11 mouse cellular contexts compared by ENCODE assay signal in genomic region chr15:78384220-78385116, GRCm38 (mm10). TPM values are rescaled to one million over a fixed set of nuclear protein-coding genes. Genes with fewer than 3 reads are reported as not detected.
DNase-seq lines count a peak whose midpoint lies in the region; ATAC-seq lines count a peak whose summit lies in the region.
"Had no signal": no experiment of that assay in that cellular context is flagged by ENCODE, and none has a peak within 500 bp of the region (broad histone marks: within the 10 kb centered on the region; RNA-seq: fewer than 3 reads in every experiment).

No protein-coding gene starts in this region.

- H3K4me3 ChIP-seq in heart, embryonic 14.5 days (ENCODE audit: control insufficient read depth in 1 of 2, insufficient read depth in 1 of 2, low read depth in 1 of 2, low read length in 2 of 2): no peak overlapping the region
- H3K4me3 ChIP-seq in midbrain, embryonic 14.5 days (replicated peaks; ENCODE audit: low read depth, low read length): no peak overlapping the region
- no peak overlapping the region for H3K4me3 ChIP-seq in midbrain, embryonic 10.5 days
- no peak overlapping the region for H3K4me3 ChIP-seq in hindbrain, embryonic 14.5 days (replicated peaks; ENCODE audit: low read length)
- H3K4me3 ChIP-seq in neural tube, embryonic 15.5 days (replicated peaks): no peak overlapping the region

- WGBS in heart, embryonic 14.5 days: 51% methylated on average over 7 of the region's 7 CpGs
- WGBS in midbrain, embryonic 14.5 days: 63% methylated on average over 7 of the region's 7 CpGs
- 81% methylated on average over 7 of the region's 7 CpGs for WGBS in midbrain, embryonic 10.5 days
- 59% methylated on average over 7 of the region's 7 CpGs for WGBS in hindbrain, embryonic 14.5 days
- WGBS in neural tube, embryonic 15.5 days: 63% methylated on average over 7 of the region's 7 CpGs

- peaks cover 6 to 11% of the 10 kb centered on the region in 2 experiments; a peak in 2 of 4 replicates for H3K4me1 ChIP-seq in heart, embryonic 14.5 days (ENCODE audit: control insufficient read depth in 2 of 2, insufficient read depth in 2 of 2, low read length in 2 of 2)
- no peaks in the 10 kb centered on the region for H3K4me1 ChIP-seq in midbrain, embryonic 14.5 days (ENCODE audit: control insufficient read depth, insufficient read depth, low read length)
- H3K4me1 ChIP-seq in midbrain, embryonic 10.5 days: peaks cover 8% of the 10 kb centered on the region
- peaks cover 6% of the 10 kb centered on the region; the same call in 1 of the 2 replicates for H3K4me1 ChIP-seq in hindbrain, embryonic 14.5 days (replicated peaks; ENCODE audit: control insufficient read depth, insufficient read depth, low read length)
- 0 out of 2 replicates have a peak, but pooled peaks cover 8% of the 10 kb centered on the region for H3K4me1 ChIP-seq in neural tube, embryonic 15.5 days

- H3K36me3 ChIP-seq in heart, embryonic 14.5 days (ENCODE audit: control insufficient read depth, insufficient read depth, low read length): no peaks in the 10 kb centered on the region
- H3K36me3 ChIP-seq in midbrain, embryonic 14.5 days (ENCODE audit: control insufficient read depth, insufficient read depth, low read length): no peaks in the 10 kb centered on the region
- no peaks in the 10 kb centered on the region for H3K36me3 ChIP-seq in midbrain, embryonic 10.5 days
- H3K36me3 ChIP-seq in hindbrain, embryonic 14.5 days (replicated peaks; ENCODE audit: control insufficient read depth, insufficient read depth): no peaks in the 10 kb centered on the region
- no peaks in the 10 kb centered on the region for H3K36me3 ChIP-seq in neural tube, embryonic 15.5 days

- no peaks in the 10 kb centered on the region for H3K9me3 ChIP-seq in heart, embryonic 14.5 days (ENCODE audit: control insufficient read depth, low read length)
- H3K9me3 ChIP-seq in midbrain, embryonic 14.5 days (ENCODE audit: control insufficient read depth, low read length): no peaks in the 10 kb centered on the region
- H3K9me3 ChIP-seq in midbrain, embryonic 10.5 days (replicated peaks): 0 out of 2 replicates have a peak, but pooled peaks cover under 1% of the 10 kb centered on the region
- no peaks in the 10 kb centered on the region for H3K9me3 ChIP-seq in hindbrain, embryonic 14.5 days (ENCODE audit: control insufficient read depth, low read length)
- H3K9me3 ChIP-seq in neural tube, embryonic 15.5 days (replicated peaks): no peaks in the 10 kb centered on the region

- H3K27me3 ChIP-seq in heart, embryonic 14.5 days (ENCODE audit: control insufficient read depth, insufficient read depth, low read length): no peaks in the 10 kb centered on the region
- no peaks in the 10 kb centered on the region for H3K27me3 ChIP-seq in midbrain, embryonic 14.5 days (ENCODE audit: control insufficient read depth, insufficient read depth, low read length)
- H3K27me3 ChIP-seq in midbrain, embryonic 10.5 days (ENCODE audit: low read depth, poor library complexity, severe bottlenecking): no peaks in the 10 kb centered on the region
- no peaks in the 10 kb centered on the region for H3K27me3 ChIP-seq in hindbrain, embryonic 14.5 days (ENCODE audit: control insufficient read depth, insufficient read depth, low read length)
- no peaks in the 10 kb centered on the region for H3K27me3 ChIP-seq in neural tube, embryonic 15.5 days (replicated peaks)

- intact Hi-C loops in heart, postnatal 10 days (cut with DNase I): no loop called here

- no peak overlapping the region for H3K4me2 ChIP-seq in heart, embryonic 14.5 days (ENCODE audit: low read length)
- no peak overlapping the region for H3K4me2 ChIP-seq in midbrain, embryonic 14.5 days (ENCODE audit: low read length)
- H3K4me2 ChIP-seq in hindbrain, embryonic 14.5 days (replicated peaks): no peak overlapping the region
- no peak overlapping the region for H3K4me2 ChIP-seq in neural tube, embryonic 15.5 days

- DNase-seq in heart, postnatal 10 days: no peak
- peak; percentile 48 for DNase-seq in midbrain, embryonic 14.5 days
- DNase-seq in midbrain, embryonic 10.5 days (ENCODE audit: low spot score): no peak
- DNase-seq in hindbrain, embryonic 14.5 days (ENCODE audit: low spot score): peak; percentile 38
- DNase-seq in cerebellum, adult 11-12 months: no peak
- DNase-seq in urinary bladder, adult 18-20 months (ENCODE audit: low spot score in 2 of 2): no peak

- ATAC-seq in heart, embryonic 14.5 days (ENCODE audit: insufficient number of reproducible peaks, insufficient read depth, low FRiP score, low read depth): no peak
- no peak for ATAC-seq in midbrain, embryonic 14.5 days (ENCODE audit: low FRiP score, low TSS enrichment)
- peak; percentile 71; the same call in 1 of the 2 replicates for ATAC-seq in hindbrain, embryonic 14.5 days (ENCODE audit: low FRiP score)
- peak; percentile 70; the same call in 1 of the 2 replicates for ATAC-seq in neural tube, embryonic 15.5 days (ENCODE audit: low FRiP score)
- ATAC-seq: CD4-positive, CD25-positive, alpha-beta regulatory T cell, adult 4 months had no signal

- H3K9ac ChIP-seq in heart, embryonic 14.5 days (ENCODE audit: low read length): no peak overlapping the region
- H3K9ac ChIP-seq in midbrain, embryonic 14.5 days (replicated peaks; ENCODE audit: low read length): no peak overlapping the region
- H3K9ac ChIP-seq in hindbrain, embryonic 14.5 days: no peak overlapping the region
- H3K9ac ChIP-seq in neural tube, embryonic 15.5 days (replicated peaks): no peak overlapping the region

- peak overlapping the region; percentile 39 to 53; a peak in 3 of 4 replicates for H3K27ac ChIP-seq in heart, embryonic 14.5 days (replicated peaks in 1 of 2; ENCODE audit: control insufficient read depth in 1 of 2, insufficient read depth in 1 of 2, low read depth in 2 of 2, low read length in 2 of 2)
- peak overlapping the region; percentile 4; the same call in 1 of the 2 replicates for H3K27ac ChIP-seq in midbrain, embryonic 14.5 days (replicated peaks; ENCODE audit: low read depth, low read length)
- no peak overlapping the region for H3K27ac ChIP-seq in midbrain, embryonic 10.5 days (replicated peaks)
- peak overlapping the region; percentile 80 for H3K27ac ChIP-seq in hindbrain, embryonic 14.5 days
- H3K27ac ChIP-seq in neural tube, embryonic 15.5 days (replicated peaks): peak overlapping the region; percentile 78

RNA-seq across cellular contexts. Expression of gene Tex33, which starts 11.2 kb away (rescaled TPM):
- polyA plus RNA-seq in heart, embryonic 14.5 days (2014; fragmentation: Nextera tagmentation; extraction: Ambion mirVana): not detected in 2 replicates
- not detected for total RNA-seq in heart, postnatal 10 days (2021)
- not detected in 2 replicates for polyA plus RNA-seq in midbrain, embryonic 14.5 days (2014; fragmentation: Nextera tagmentation; extraction: Ambion mirVana)
- not detected in 2 replicates for polyA plus RNA-seq in midbrain, embryonic 10.5 days (2016; fragmentation: Nextera tagmentation; extraction: Ambion mirVana)
- not detected in 2 replicates for polyA plus RNA-seq in hindbrain, embryonic 14.5 days (2014; fragmentation: Nextera tagmentation; extraction: Ambion mirVana)
- not detected in 2 replicates for polyA plus RNA-seq in neural tube, embryonic 15.5 days (2015; fragmentation: Nextera tagmentation; extraction: Ambion mirVana)
- total RNA-seq: heart, postnatal 14 days; left cerebral cortex, postnatal 25 days had no signal
- polyA plus RNA-seq: CD4-positive, CD25-positive, alpha-beta regulatory T cell, adult 4 months had no signal

RNA-seq across cellular contexts. Expression of gene Tst, which starts 21.2 kb away (rescaled TPM):
- polyA plus RNA-seq in heart, embryonic 14.5 days (2014; fragmentation: Nextera tagmentation; extraction: Ambion mirVana): 18.2 and 18.9 TPM in 2 replicates
- total RNA-seq in heart, postnatal 10 days (2021): 10 to 100 TPM; 14.4 to 16.4 TPM
- 11.8 and 15.2 TPM in 2 replicates for polyA plus RNA-seq in midbrain, embryonic 14.5 days (2014; fragmentation: Nextera tagmentation; extraction: Ambion mirVana)
- 8.1 and 9.8 TPM in 2 replicates for polyA plus RNA-seq in midbrain, embryonic 10.5 days (2016; fragmentation: Nextera tagmentation; extraction: Ambion mirVana)
- polyA plus RNA-seq in hindbrain, embryonic 14.5 days (2014; fragmentation: Nextera tagmentation; extraction: Ambion mirVana): 21.4 and 23.7 TPM in 2 replicates
- polyA plus RNA-seq in neural tube, embryonic 15.5 days (2015; fragmentation: Nextera tagmentation; extraction: Ambion mirVana): 16.9 and 37.0 TPM in 2 replicates

RNA-seq across cellular contexts. Expression of gene Mpst, which starts 21.7 kb away (rescaled TPM):
- polyA plus RNA-seq in heart, embryonic 14.5 days (2014; fragmentation: Nextera tagmentation; extraction: Ambion mirVana): 1.9 and 2.2 TPM in 2 replicates
- total RNA-seq in heart, postnatal 10 days (2021): 10 to 100 TPM; 26.0 to 26.3 TPM
- 4.7 and 6.6 TPM in 2 replicates for polyA plus RNA-seq in midbrain, embryonic 14.5 days (2014; fragmentation: Nextera tagmentation; extraction: Ambion mirVana)
- 0.61 and 1.6 TPM in 2 replicates for polyA plus RNA-seq in midbrain, embryonic 10.5 days (2016; fragmentation: Nextera tagmentation; extraction: Ambion mirVana)
- 3.2 and 4.2 TPM in 2 replicates for polyA plus RNA-seq in hindbrain, embryonic 14.5 days (2014; fragmentation: Nextera tagmentation; extraction: Ambion mirVana)
- 3.2 and 3.8 TPM in 2 replicates for polyA plus RNA-seq in neural tube, embryonic 15.5 days (2015; fragmentation: Nextera tagmentation; extraction: Ambion mirVana)

RNA-seq across cellular contexts. Expression of gene Kctd17, which starts 43.9 kb away (rescaled TPM):
- 21.2 and 22.0 TPM in 2 replicates for polyA plus RNA-seq in heart, embryonic 14.5 days (2014; fragmentation: Nextera tagmentation; extraction: Ambion mirVana)
- total RNA-seq in heart, postnatal 10 days (2021): 10 to 100 TPM; 80.7 TPM
- 120 and 154 TPM in 2 replicates for polyA plus RNA-seq in midbrain, embryonic 14.5 days (2014; fragmentation: Nextera tagmentation; extraction: Ambion mirVana)
- polyA plus RNA-seq in midbrain, embryonic 10.5 days (2016; fragmentation: Nextera tagmentation; extraction: Ambion mirVana): 64.0 and 68.3 TPM in 2 replicates
- 134 and 141 TPM in 2 replicates for polyA plus RNA-seq in hindbrain, embryonic 14.5 days (2014; fragmentation: Nextera tagmentation; extraction: Ambion mirVana)
- polyA plus RNA-seq in neural tube, embryonic 15.5 days (2015; fragmentation: Nextera tagmentation; extraction: Ambion mirVana): 141 and 158 TPM in 2 replicates

RNA-seq across cellular contexts. Expression of gene Csf2rb, which starts 58.9 kb away (rescaled TPM):
- 0.99 and 1.00 TPM in 2 replicates for polyA plus RNA-seq in heart, embryonic 14.5 days (2014; fragmentation: Nextera tagmentation; extraction: Ambion mirVana)
- total RNA-seq in heart, postnatal 10 days (2021): 1 to 10 TPM; 2.2 to 2.7 TPM
- polyA plus RNA-seq in midbrain, embryonic 14.5 days (2014; fragmentation: Nextera tagmentation; extraction: Ambion mirVana): 0.28 and 1.0 TPM in 2 replicates
- polyA plus RNA-seq in midbrain, embryonic 10.5 days (2016; fragmentation: Nextera tagmentation; extraction: Ambion mirVana): 2.7 and 3.5 TPM in 2 replicates
- 0.47 and 1.1 TPM in 2 replicates for polyA plus RNA-seq in hindbrain, embryonic 14.5 days (2014; fragmentation: Nextera tagmentation; extraction: Ambion mirVana)
- polyA plus RNA-seq in neural tube, embryonic 15.5 days (2015; fragmentation: Nextera tagmentation; extraction: Ambion mirVana): 0.92 and 1.3 TPM in 2 replicates

Comparison
In these comparisons a context has a peak if more than half of its experiments do, and no peak if none do; other contexts are left out.
1. DNase-seq: peak in midbrain, embryonic 14.5 days (single experiment) and hindbrain, embryonic 14.5 days (single experiment); none in heart, postnatal 10 days (0 of 2), midbrain, embryonic 10.5 days (single experiment), cerebellum, adult 11-12 months (single experiment) and urinary bladder, adult 18-20 months (0 of 2).
2. ATAC-seq: peak in hindbrain, embryonic 14.5 days (single experiment) and neural tube, embryonic 15.5 days (single experiment); none in heart, embryonic 14.5 days (single experiment) and midbrain, embryonic 14.5 days (single experiment).